Mouse (Mus musculus) olfactory bulb, adult 2 months (tissue): ENCODE results near the gene Kctd10. TPM values are rescaled to one million over a fixed set of nuclear protein-coding genes. Genes with fewer than 3 reads are reported as not detected.

ENCODE experiments used
- H3K27ac ChIP-seq: fragments of 200-500 bp; 2 replicates; pipeline ENCODE4 v1.5.1; 2012; ENCODE audit warnings: low read depth, low read length; ENCODE audit not compliant: insufficient read depth
- H3K4me1 ChIP-seq: fragments of 200-500 bp; 2 replicates; pipeline ENCODE4 v1.6.1; 2012; ENCODE audit warnings: low read length; ENCODE audit not compliant: control insufficient read depth, insufficient read depth
- H3K4me3 ChIP-seq: fragments of 200-500 bp; 2 replicates; pipeline ENCODE4 v1.5.1; 2012; ENCODE audit warnings: mild to moderate bottlenecking, low read depth, low read length, moderate library complexity; ENCODE audit not compliant: insufficient read depth
- CTCF ChIP-seq: fragments of 200-500 bp; IDR thresholded peaks from 2 replicates; pipeline ENCODE4 v1.5.1; 2012; ENCODE audit warnings: low read depth, mild to moderate bottlenecking, low read length, moderate library complexity; ENCODE audit not compliant: insufficient read depth
- POLR2A ChIP-seq: fragments of 200-500 bp; IDR thresholded peaks from 2 replicates; pipeline ENCODE4 v1.6.1; 2012; ENCODE audit warnings: mild to moderate bottlenecking, low read depth, low read length, moderate library complexity; ENCODE audit not compliant: insufficient read depth
- WGBS: fragments of 180-500 bp; shearing (Covaris S2); methylation state at CpG from one replicate; pipeline ENCODE4 v1.1.7; 2018; 5-methylcytosine and 5-hydroxymethylcytosine counted together
- polyA plus RNA-seq: library from polyadenylated mRNA; stranded (reverse); fragments of >200 nt; gene quantifications from 2 replicates; pipeline ENCODE4 v1.2.4, GENCODE M21; 2012; ENCODE audit warnings: low replicate concordance; ENCODE audit not compliant: missing spikeins, insufficient read depth, insufficient read length

The Kctd10 gene
- polyA plus RNA-seq, 1 experiment: not detected

DNA sequence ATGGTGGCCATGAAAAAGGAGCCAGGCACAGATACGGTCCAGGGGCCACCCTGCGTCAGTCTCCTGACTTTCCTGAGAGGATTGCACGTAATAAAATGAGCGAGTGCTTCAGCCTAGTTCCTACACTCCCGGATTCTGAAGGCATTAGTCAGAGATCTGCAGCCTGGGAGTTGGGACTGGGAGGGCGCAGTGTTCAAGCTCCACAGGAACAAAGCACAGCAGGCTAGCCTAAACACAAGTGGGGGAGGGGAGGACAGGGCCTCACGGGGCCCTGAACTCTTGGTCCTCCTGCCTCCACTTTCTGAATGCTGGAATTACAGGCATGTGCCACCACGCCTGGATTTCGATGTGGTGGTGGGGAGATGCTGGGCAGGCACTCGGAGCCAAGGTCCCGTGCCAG lies 7.7 kb downstream of the Kctd10 start:
- Histone ChIP-seq H3K4me1 (peaks cover 38% of the 10 kb centered on the region), H3K4me3 (no peak overlapping the region), H3K27ac (no peak overlapping the region)
- 55% methylated on average over 11 of the region's 11 CpGs for WGBS
- TF ChIP-seq POLR2A (no peak), CTCF (no peak)

DNA sequence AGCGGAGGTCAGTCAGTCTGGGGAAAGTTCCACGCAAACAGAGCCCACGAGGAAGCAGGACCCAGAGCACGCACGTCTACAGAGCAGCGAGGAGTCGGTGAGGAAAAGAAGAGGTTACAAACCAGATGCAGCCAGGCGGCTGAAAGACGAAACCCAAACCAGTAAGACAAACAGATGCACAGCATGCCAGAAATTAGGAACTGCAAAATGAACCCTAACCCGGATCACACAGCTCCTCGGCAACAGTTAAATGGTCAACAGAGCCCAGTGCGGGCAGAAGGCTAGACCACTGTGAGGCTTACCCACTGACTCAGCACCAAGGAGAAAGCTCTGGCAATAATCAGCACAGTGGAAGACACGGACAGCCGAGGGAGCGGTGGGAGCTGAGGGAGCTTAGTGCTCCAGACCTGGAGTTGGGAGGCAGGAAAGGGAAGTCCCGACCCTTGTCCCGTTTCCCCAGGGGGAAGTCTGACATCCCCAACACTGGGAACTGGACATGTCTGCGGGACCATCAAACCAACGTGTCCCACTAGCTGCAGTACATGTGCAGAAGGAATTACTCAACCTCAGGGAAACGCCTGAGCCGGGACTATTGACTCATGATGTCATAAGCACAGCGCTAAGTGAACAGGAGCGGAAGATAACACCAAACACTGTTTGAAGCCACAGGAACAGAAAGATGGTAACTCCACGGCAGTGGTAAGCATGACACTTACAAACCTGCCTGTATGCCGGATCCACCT lies 8.4 kb downstream of the Kctd10 start:
- TF ChIP-seq CTCF (no peak), POLR2A (no peak)
- no peak overlapping the region for H3K27ac ChIP-seq
- H3K4me1 ChIP-seq: peaks cover 33% of the 10 kb centered on the region
- WGBS: 83% methylated on average over 25 of the region's 25 CpGs
- no peak overlapping the region for H3K4me3 ChIP-seq

DNA sequence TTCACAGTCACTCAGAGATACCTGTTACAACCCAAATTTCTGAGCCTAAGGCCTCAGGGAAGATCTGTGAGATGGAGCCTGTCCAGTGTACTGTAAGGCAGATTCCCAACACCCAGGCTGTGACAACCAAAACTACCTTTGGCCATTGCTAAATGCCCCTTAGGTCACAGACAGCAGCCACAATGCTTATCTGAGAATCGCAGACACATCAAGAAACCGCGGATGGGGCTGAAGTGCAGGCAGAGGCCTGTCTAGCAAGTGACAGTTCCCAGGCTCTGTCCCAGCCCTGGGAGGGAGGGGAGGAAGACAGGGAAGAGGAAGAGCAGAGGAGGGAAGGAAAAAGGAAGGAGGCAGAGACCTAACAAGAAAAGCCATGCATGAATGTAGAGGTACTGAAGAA lies 9.0 kb downstream of the Kctd10 start:
- TF ChIP-seq CTCF (no peak), POLR2A (no peak)
- WGBS: 91% methylated on average over 3 of the region's 3 CpGs
- Histone ChIP-seq H3K4me1 (peaks cover 32% of the 10 kb centered on the region), H3K4me3 (no peak overlapping the region), H3K27ac (no peak overlapping the region)

DNA sequence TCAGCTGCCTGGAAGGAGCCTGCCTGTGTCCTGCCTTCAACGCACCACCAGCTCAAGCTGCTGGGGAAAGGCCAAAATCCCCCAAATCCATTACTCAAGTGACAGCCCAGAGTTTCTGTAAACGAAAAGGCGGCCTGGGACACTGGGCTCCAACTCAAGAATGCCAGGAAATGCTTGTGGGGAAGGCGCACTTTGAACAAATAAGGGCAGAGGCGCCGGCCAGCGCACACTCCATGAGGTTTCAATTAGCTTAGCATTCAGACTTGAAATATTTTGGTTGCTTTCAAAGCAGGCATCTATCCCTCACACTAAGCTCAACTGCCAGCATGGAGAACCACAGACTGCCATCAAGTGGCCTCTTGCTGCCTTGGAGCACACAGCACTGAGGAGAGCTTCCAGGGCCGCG lies 9.9 kb downstream of the Kctd10 start:
- TF ChIP-seq POLR2A (no peak), CTCF (no peak)
- H3K4me3 ChIP-seq: no peak overlapping the region
- 52% methylated on average over 9 of the region's 9 CpGs for WGBS
- H3K4me1 ChIP-seq: peaks cover 26% of the 10 kb centered on the region
- no peak overlapping the region for H3K27ac ChIP-seq

DNA sequence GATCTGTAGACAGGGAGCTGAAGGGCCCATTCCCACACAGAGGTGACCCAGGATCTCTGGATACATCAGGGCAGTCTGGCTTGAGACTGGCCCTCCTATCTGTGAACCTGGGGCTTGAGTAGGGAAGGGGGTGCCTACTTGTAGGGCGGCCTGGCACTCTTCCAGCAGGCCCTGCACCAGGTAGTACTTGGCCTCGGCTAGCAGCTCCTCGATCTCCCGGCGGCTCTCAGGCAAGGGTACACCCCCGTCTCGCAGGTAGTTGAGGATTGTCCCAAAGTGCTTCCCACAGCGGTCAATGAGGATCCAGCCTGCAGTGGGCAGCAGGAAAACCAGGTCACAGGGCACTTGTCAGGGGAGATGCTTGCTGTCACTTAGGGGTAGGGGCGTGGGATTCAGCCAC lies 10.4 kb downstream of the Kctd10 start:
- 70% methylated on average over 9 of the region's 9 CpGs for WGBS

DNA sequence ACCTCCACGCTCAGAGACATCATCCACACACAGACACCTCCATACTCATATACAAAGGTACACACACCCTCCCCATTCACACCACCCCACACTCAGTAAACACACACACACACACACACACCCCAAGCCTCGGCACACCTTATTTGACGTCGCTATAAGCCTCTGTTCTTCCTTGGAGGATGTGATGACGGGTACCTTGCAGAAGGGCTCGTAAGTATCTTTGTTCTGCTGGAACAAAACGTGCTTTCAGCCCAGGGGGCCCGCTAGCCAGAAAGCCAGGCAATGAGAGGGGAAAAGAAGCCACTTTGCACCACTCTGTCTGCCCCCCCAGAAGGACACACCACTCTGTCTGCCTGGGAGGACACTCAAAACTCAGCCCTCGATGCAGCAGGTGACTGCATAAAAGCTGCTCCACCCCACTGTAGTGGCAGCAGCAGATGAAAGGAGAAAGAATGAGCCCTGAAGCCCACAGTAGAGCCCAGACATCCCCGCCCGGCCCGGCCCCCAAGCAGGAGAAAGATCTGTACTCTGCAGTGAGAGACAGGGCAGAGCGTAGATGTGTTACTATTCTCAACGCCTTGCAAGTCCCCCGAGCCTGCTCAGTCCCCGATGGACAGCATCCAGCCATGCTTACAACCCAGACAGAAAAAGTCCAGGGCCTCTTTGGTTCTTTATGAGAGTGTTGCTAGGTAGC lies 11.4 kb downstream of the Kctd10 start:
- 85% methylated on average over 16 of the region's 16 CpGs for WGBS
- H3K4me3 ChIP-seq: no peak overlapping the region
- TF ChIP-seq CTCF (no peak), POLR2A (no peak)
- H3K27ac ChIP-seq: no peak overlapping the region
- H3K4me1 ChIP-seq: peaks cover 23% of the 10 kb centered on the region

More for the DNA sequence above, 10.4 kb downstream of the Kctd10 start:
- Histone ChIP-seq H3K4me3 (no peak overlapping the region), H3K4me1 (peaks cover 25% of the 10 kb centered on the region), H3K27ac (no peak overlapping the region)
- no peak for TF ChIP-seq CTCF
- TF ChIP-seq POLR2A: no peak

DNA sequence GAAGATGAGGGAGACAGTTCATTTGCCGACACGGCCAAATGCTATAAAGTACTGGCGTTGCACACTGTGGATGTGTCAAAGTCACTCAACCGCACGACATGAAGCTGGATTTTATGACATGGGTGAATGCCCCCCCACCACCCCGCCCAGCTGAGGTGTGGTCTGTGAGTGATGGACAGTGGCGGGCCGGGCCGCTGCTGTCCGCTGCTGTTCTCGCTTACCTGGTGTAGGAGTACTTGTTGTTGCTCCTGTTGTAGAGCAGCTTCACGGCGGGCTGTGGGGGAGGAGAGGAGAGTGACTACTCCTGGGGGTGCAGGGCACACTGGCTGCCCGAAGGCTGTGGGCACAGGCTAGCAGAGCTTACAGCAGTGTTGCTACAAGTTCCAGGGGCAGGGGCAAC lies 12.2 kb downstream of the Kctd10 start:
- 90% methylated on average over 14 of the region's 14 CpGs for WGBS
- no peak for TF ChIP-seq CTCF
- TF ChIP-seq POLR2A: no peak
- no peak overlapping the region for H3K4me3 ChIP-seq
- H3K4me1 ChIP-seq: peaks cover 21% of the 10 kb centered on the region
- no peak overlapping the region for H3K27ac ChIP-seq

DNA sequence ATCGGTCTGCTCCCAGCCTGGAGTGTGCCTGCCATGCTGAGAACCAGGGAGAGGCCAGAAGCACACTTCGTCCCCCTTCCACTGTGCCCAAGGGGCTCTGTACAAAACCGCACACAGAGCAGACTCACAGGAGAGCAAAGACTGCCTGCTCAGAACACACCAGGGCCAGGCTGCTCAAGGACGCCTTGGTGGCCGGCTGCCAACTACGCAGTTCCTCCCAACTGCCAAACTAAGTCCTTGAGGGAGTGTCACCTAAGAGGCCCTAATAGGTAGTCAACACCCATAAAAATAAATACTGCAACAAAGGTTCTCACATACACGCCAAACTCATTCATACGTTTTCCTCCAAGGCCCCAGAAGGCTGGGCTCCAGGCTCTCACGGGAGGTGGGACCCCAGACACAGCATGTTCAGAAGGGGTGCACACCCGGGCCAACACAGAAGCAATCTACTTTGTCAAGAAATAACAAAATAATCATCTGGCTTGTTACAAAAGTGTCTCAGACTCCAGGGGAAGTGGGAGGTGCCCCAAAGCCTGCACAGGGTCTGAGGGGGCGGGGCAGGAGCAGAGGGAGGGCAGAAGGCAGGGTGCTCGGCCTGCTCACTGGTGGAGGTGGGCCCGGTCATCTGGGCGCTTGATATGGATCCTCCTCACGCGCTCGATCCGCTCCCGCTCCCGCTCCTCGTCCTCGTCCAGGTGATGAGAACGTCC lies 15.1 kb downstream of the Kctd10 start:
- Histone ChIP-seq H3K4me1 (peaks cover 8% of the 10 kb centered on the region; the same call in 1 of the 2 replicates), H3K27ac (no peak overlapping the region), H3K4me3 (no peak overlapping the region)
- WGBS: 81% methylated on average over 23 of the region's 23 CpGs
- TF ChIP-seq CTCF: no peak
- TF ChIP-seq POLR2A: no peak

DNA sequence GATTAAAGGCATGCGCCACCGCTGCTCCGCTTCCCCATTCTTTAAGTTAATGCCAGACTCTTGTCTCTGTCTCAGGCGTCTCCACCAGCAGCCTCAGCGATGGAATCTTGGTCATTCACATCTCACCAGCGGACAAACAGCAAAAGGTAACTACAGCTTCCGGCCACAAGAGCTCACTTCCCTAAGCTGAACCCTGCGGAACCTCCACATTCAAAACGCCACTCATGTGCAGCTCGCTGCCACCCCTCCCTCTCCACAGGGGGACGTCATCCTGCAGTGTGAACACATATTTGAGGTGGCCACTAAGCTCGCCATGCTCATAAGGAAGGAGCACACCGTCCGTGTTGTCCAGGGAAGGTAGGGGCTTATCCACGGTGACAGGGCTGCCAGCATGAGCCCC lies 19.3 kb downstream of the Kctd10 start:
- Histone ChIP-seq H3K4me3 (no peak overlapping the region), H3K27ac (no peak overlapping the region), H3K4me1 (peaks cover 8% of the 10 kb centered on the region)
- TF ChIP-seq CTCF (no peak), POLR2A (no peak)
- WGBS: 85% methylated on average over 15 of the region's 15 CpGs
